Mouse (Mus musculus) hindbrain, embryonic 12.5 days (tissue): ENCODE data around the gene Slit1. TPM values are rescaled to one million over a fixed set of nuclear protein-coding genes. Genes with fewer than 3 reads are reported as not detected.

ENCODE experiments used
- ATAC-seq: fragments of 200-750 bp; cut with Nextera tagmentation; 2 replicates; pipeline ENCODE4 v1.8.0; 2017; ENCODE audit warnings: moderate TSS enrichment; ENCODE audit not compliant: low FRiP score
- H3K27ac ChIP-seq: fragments of 300-500 bp; sonication (generic); 2 replicates; pipeline ENCODE4 v1.5.1; 2016; ENCODE audit warnings: mild to moderate bottlenecking
- H3K27me3 ChIP-seq: fragments of 300-500 bp; sonication (generic); 2 replicates; pipeline ENCODE4 v1.6.1; 2016; ENCODE audit warnings: mild to moderate bottlenecking
- H3K36me3 ChIP-seq: fragments of 300-500 bp; sonication (generic); 2 replicates; pipeline ENCODE4 v1.6.1; 2016; ENCODE audit warnings: mild to moderate bottlenecking
- H3K4me1 ChIP-seq: fragments of 300-500 bp; sonication (generic); 2 replicates; pipeline ENCODE4 v1.6.1; 2016
- H3K4me2 ChIP-seq: fragments of 300-500 bp; sonication (generic); replicated peaks from 2 replicates; pipeline ENCODE4 v1.6.1; 2016; ENCODE audit warnings: mild to moderate bottlenecking
- H3K4me3 ChIP-seq: fragments of 300-500 bp; sonication (generic); 2 replicates; pipeline ENCODE4 v1.5.1; 2016; ENCODE audit warnings: mild to moderate bottlenecking
- H3K9ac ChIP-seq: fragments of 300-500 bp; sonication (generic); 2 replicates; pipeline ENCODE4 v1.6.1; 2016; ENCODE audit warnings: mild to moderate bottlenecking, moderate library complexity
- H3K9me3 ChIP-seq: fragments of 300-500 bp; sonication (generic); replicated peaks from 2 replicates; pipeline ENCODE4 v1.6.1; 2016; ENCODE audit warnings: mild to moderate bottlenecking
- WGBS: fragments of 180-500 bp; shearing (Covaris S2); methylation state at CpG from one replicate; pipeline ENCODE4 v1.1.7; 2016; 5-methylcytosine and 5-hydroxymethylcytosine counted together
- polyA plus RNA-seq: library from polyadenylated mRNA; unstranded; fragments of >200 nt; fragmentation: Nextera tagmentation; extraction: Ambion mirVana; gene quantifications from 2 replicates; pipeline ENCODE4 v1.2.1, GENCODE M21; 2016

The Slit1 gene
- polyA plus RNA-seq, 1 experiment from 2014 or later: 31.9 TPM

DNA sequence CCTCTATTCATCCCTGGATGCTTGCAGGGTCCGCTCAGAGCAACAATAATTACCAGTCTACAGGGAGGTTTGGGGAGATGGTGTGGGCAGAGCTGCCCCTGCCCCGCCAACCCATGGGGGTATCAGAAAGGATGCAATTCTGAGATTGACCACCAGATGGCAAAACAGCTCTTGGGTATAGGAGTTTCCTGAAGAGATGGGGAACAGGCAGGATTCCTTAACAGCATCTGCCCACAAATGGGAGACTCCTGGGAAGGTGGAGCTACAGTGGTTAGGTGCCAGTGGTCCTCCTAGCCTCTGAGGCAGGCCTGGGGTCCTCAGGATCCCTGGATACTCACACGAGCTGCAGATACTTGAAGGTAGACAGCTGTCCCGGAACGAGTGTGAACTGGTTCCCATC is 113.9 kb downstream of the Slit1 start:
- 46% methylated on average over 5 of the region's 5 CpGs for WGBS
- no peaks in the 10 kb centered on the region for H3K4me1 ChIP-seq
- peaks cover 23% of the 10 kb centered on the region for H3K36me3 ChIP-seq
- H3K27me3 ChIP-seq: peaks cover 8% of the 10 kb centered on the region; the same call in 1 of the 2 replicates
- no peak overlapping the region for H3K9ac ChIP-seq
- H3K9me3 ChIP-seq: peaks cover 5% of the 10 kb centered on the region; the same call in 1 of the 2 replicates
- ATAC-seq: peak; percentile 58; the same call in 1 of the 2 replicates
- H3K27ac ChIP-seq: no peak overlapping the region
- no peak overlapping the region for H3K4me3 ChIP-seq
- no peak overlapping the region for H3K4me2 ChIP-seq

DNA sequence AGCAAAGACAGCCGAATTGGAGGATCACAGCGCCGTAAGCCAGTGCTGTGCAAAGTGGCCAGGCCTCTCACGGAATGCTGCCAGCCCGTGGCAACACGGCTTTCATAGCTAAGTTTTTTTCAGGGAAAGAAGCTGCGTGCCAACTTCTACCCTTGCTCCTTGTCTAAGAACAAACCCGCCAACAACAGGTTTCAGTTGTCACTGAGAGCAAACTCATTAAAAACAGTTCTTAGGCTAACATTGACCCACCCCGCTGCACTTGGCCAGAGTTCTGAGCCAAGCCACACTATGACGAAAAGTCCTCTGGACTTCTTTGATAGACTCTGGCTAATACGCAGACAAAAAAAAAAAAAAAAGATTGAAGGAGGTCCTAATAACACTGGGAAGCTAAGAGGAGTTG is 114.5 kb downstream of the Slit1 start:
- H3K4me1 ChIP-seq: no peaks in the 10 kb centered on the region
- no peak for ATAC-seq

GRCm38 (mm10) chr19:41620366-41621092 is 122.9 kb downstream of the Slit1 start:
- Histone ChIP-seq H3K9ac (no peak overlapping the region), H3K4me1 (peaks cover 32% of the 10 kb centered on the region), H3K27me3 (peaks cover 20% of the 10 kb centered on the region), H3K4me2 (no peak overlapping the region), H3K9me3 (peaks cover 5% of the 10 kb centered on the region; the same call in 1 of the 2 replicates), H3K27ac (no peak overlapping the region), H3K36me3 (peaks cover 12% of the 10 kb centered on the region), H3K4me3 (no peak overlapping the region)
- ATAC-seq: no peak
- 85% methylated on average over 14 of the region's 14 CpGs for WGBS

More for the DNA sequence above, 114.5 kb downstream of the Slit1 start:
- Histone ChIP-seq H3K27ac (no peak overlapping the region), H3K9me3 (peaks cover 5% of the 10 kb centered on the region; the same call in 1 of the 2 replicates), H3K4me2 (no peak overlapping the region), H3K36me3 (peaks cover 26% of the 10 kb centered on the region), H3K9ac (no peak overlapping the region), H3K27me3 (peaks cover 8% of the 10 kb centered on the region; the same call in 1 of the 2 replicates), H3K4me3 (no peak overlapping the region)
- 90% methylated on average over 11 of the region's 11 CpGs for WGBS

DNA sequence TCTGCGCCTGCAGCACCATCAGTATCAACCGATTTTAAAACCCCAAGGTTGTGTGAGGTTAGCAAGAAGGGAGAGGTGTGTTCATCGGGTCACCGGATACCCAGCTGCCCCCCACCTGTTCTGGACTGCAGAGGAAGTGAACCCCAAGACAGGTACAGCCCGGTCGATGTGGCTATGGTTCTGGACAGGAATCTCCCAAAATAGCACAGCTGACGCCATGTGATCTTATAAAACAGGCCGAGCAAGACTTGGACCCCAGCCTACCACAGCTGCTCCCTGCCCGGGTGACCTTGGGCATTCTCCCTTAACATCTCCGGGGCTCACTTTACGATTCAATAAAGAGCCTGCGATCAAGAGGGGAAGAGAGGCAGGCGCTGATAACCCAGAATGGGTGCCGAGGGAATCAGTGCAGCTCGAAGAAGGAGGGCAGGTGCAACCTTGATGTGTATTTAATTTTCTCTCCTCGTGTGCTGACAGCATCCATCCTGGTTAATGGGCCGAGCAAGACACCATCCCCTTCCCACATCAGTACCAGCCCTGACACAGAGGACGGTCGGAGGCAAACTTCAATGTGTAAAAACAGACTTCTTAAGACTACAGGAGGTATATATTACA is 124.6 kb downstream of the Slit1 start:
- Histone ChIP-seq H3K4me1 (peaks cover 42% of the 10 kb centered on the region), H3K27me3 (peaks cover 36% of the 10 kb centered on the region), H3K9ac (no peak overlapping the region), H3K4me2 (no peak overlapping the region), H3K9me3 (no peaks in the 10 kb centered on the region), H3K27ac (no peak overlapping the region), H3K4me3 (no peak overlapping the region), H3K36me3 (no peaks in the 10 kb centered on the region)
- ATAC-seq: peak; percentile 36; the same call in 1 of the 2 replicates
- 60% methylated on average over 19 of the region's 19 CpGs for WGBS

GRCm38 (mm10) chr19:41618153-41618657 is 125.3 kb downstream of the Slit1 start:
- Histone ChIP-seq H3K27me3 (peaks cover 37% of the 10 kb centered on the region), H3K9ac (no peak overlapping the region), H3K9me3 (no peaks in the 10 kb centered on the region), H3K36me3 (no peaks in the 10 kb centered on the region), H3K4me2 (no peak overlapping the region), H3K27ac (no peak overlapping the region), H3K4me3 (no peak overlapping the region), H3K4me1 (peaks cover 48% of the 10 kb centered on the region)
- 44% methylated on average over 6 of the region's 6 CpGs for WGBS
- no peak for ATAC-seq

DNA sequence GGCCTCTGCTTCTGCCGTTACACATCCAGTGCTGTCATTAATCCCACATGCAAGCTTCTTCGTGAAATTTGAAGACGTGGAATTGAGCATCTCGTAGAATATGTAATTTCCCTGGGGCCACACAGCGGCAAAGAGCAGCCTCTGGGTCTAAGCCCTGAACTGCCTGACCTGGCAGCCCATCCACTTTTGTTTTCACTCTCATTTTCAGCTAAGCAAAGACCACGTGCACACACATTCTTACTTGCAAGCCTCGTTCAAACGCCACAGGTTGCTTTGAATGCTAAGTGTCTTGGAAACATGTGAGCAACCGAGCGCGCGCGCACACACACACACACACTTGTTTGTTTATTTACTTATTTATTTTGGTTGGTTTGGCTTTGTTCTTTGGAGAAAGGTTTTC is 126.4 kb downstream of the Slit1 start:
- WGBS: 66% methylated on average over 13 of the region's 13 CpGs
- H3K36me3 ChIP-seq: no peaks in the 10 kb centered on the region
- peaks cover 50% of the 10 kb centered on the region for H3K4me1 ChIP-seq
- H3K27ac ChIP-seq: no peak overlapping the region
- no peak overlapping the region for H3K4me3 ChIP-seq
- H3K9me3 ChIP-seq: no peaks in the 10 kb centered on the region
- peaks cover 37% of the 10 kb centered on the region for H3K27me3 ChIP-seq
- H3K9ac ChIP-seq: no peak overlapping the region
- H3K4me2 ChIP-seq: no peak overlapping the region
- no peak for ATAC-seq

DNA sequence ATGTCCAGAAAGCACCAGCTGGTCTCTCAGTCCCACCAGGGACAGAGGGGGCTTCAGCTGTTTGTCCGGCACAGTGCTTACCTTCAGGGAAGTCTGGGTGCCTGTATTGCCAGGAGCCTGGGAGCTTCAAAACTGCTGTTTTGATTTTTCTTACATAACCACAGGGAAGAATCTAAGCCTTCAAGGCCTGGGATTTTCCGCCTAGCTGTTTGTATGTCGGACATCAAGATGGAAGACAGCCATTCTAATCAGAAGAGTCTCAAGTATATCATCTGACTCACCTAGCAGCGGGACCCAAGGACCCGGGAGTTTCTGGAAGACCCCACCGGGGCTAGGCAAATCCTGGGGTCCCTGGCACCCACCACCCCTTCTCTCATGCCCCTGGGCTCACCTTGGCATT is 127.2 kb downstream of the Slit1 start:
- no peak; the same call in 1 of the 2 replicates for ATAC-seq
- no peak overlapping the region for H3K4me3 ChIP-seq
- 67% methylated on average over 6 of the region's 6 CpGs for WGBS

GRCm38 (mm10) chr19:41615606-41616224 is 127.8 kb downstream of the Slit1 start:
- WGBS: 44% methylated on average over 11 of the region's 11 CpGs
- no peak overlapping the region for H3K27ac ChIP-seq
- no peaks in the 10 kb centered on the region for H3K9me3 ChIP-seq
- peaks cover 37% of the 10 kb centered on the region for H3K27me3 ChIP-seq
- peaks cover 50% of the 10 kb centered on the region for H3K4me1 ChIP-seq
- no peak overlapping the region for H3K9ac ChIP-seq
- no peak overlapping the region for H3K4me3 ChIP-seq
- 0 out of 2 replicates have a peak, but pooled peaks cover 3% of the 10 kb centered on the region for H3K36me3 ChIP-seq
- H3K4me2 ChIP-seq: no peak overlapping the region
- peak; percentile 36; the same call in 1 of the 2 replicates for ATAC-seq

More for the DNA sequence above, 127.2 kb downstream of the Slit1 start:
- Histone ChIP-seq H3K36me3 (no peaks in the 10 kb centered on the region), H3K4me2 (no peak overlapping the region), H3K4me1 (peaks cover 50% of the 10 kb centered on the region), H3K27ac (no peak overlapping the region), H3K9me3 (no peaks in the 10 kb centered on the region), H3K9ac (no peak overlapping the region), H3K27me3 (peaks cover 37% of the 10 kb centered on the region)

DNA sequence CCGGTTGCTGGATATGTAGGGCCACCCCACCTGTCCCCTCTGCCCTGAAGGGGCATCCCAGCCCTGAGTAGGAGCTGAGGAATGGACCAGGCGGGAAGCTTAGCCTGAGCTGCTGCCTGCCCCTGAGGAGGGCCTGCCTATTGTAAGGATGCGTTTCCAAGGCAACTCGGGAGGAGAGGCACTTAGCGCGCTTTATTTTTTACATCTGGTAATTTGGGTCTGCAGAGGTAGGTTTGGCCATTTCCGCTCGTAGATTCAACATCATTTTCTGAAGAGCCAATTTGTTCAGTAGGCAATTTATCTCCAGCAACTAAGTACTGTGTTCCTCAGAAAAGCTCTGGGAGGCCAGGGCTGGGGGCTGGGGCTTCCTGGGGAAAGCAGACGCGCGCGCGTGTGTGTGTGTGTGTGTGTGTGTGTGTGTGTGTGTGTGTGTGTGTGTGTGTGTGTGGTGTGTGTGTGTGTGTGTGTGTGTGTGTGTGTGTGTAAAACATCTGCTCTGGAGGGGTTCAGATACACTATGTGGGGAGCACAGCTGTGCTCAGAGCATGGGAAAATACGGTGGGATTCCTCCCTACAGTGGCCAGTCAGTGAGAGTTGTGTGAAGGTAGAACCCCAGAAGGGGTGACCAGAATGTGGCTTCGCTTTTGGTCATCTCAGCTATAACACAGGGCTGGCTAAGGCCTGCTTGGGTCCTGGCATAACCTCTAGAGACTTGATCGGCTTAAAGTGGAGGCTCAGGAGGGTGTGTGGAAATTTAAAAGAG is 130.0 kb downstream of the Slit1 start:
- H3K4me2 ChIP-seq: peak overlapping the region; percentile 13; the same call in 1 of the 2 replicates
- peak overlapping the region; percentile 37; the same call in 1 of the 2 replicates for H3K27ac ChIP-seq
- H3K36me3 ChIP-seq: 0 out of 2 replicates have a peak, but pooled peaks cover 7% of the 10 kb centered on the region
- no peak for ATAC-seq
- no peak overlapping the region for H3K4me3 ChIP-seq
- no peak overlapping the region for H3K9ac ChIP-seq
- peaks cover 46% of the 10 kb centered on the region for H3K4me1 ChIP-seq
- H3K9me3 ChIP-seq: no peaks in the 10 kb centered on the region
- H3K27me3 ChIP-seq: peaks cover 34% of the 10 kb centered on the region
- 26% methylated on average over 16 of the region's 16 CpGs for WGBS

- H3K36me3 ChIP-seq: 0 out of 2 replicates have a peak, but pooled peaks cover 7% of the 10 kb centered on the region
- no peak overlapping the region for H3K4me3 ChIP-seq
- peaks cover 30% of the 10 kb centered on the region for H3K4me1 ChIP-seq
- H3K27ac ChIP-seq: no peak overlapping the region
- ATAC-seq: no peak
- 78% methylated on average over 6 of the region's 6 CpGs for WGBS
- no peak overlapping the region for H3K4me2 ChIP-seq
- 0 out of 2 replicates have a peak, but pooled peaks cover 3% of the 10 kb centered on the region for H3K9me3 ChIP-seq
- no peak overlapping the region for H3K9ac ChIP-seq
- peaks cover 26% of the 10 kb centered on the region for H3K27me3 ChIP-seq
Observed at GRCm38 (mm10) chr19:41611683-41612082, 131.8 kb downstream of the Slit1 start.

- Histone ChIP-seq H3K4me1 (no peaks in the 10 kb centered on the region), H3K27me3 (peaks cover 4% of the 10 kb centered on the region; the same call in 1 of the 2 replicates), H3K27ac (no peak overlapping the region), H3K4me2 (no peak overlapping the region), H3K9me3 (0 out of 2 replicates have a peak, but pooled peaks cover 3% of the 10 kb centered on the region), H3K9ac (no peak overlapping the region), H3K4me3 (no peak overlapping the region), H3K36me3 (0 out of 2 replicates have a peak, but pooled peaks cover 19% of the 10 kb centered on the region)
- WGBS: 73% methylated on average over 10 of the region's 10 CpGs
- ATAC-seq: no peak
Observed at GRCm38 (mm10) chr19:41606208-41606987, 137.1 kb downstream of the Slit1 start.
